Mouse (Mus musculus) urinary bladder, adult 2 months (tissue): ENCODE results near the gene Uspl1. TPM values are rescaled to one million over a fixed set of nuclear protein-coding genes. Genes with fewer than 3 reads are reported as not detected.

ENCODE experiments used
- DNase-seq: peaks from one replicate; pipeline ENCODE4 v3.0.0; 2022; ENCODE audit warnings: low spot score
- polyA plus RNA-seq: library from polyadenylated mRNA; depleted of rRNA; stranded (reverse); fragments of >200 nt; gene quantifications from 2 replicates; pipeline ENCODE4 v1.2.3, GENCODE M21; 2012; rRNA removed

Uspl1 gene
- polyA plus RNA-seq, 1 experiment, result 16.9 TPM

DNA sequence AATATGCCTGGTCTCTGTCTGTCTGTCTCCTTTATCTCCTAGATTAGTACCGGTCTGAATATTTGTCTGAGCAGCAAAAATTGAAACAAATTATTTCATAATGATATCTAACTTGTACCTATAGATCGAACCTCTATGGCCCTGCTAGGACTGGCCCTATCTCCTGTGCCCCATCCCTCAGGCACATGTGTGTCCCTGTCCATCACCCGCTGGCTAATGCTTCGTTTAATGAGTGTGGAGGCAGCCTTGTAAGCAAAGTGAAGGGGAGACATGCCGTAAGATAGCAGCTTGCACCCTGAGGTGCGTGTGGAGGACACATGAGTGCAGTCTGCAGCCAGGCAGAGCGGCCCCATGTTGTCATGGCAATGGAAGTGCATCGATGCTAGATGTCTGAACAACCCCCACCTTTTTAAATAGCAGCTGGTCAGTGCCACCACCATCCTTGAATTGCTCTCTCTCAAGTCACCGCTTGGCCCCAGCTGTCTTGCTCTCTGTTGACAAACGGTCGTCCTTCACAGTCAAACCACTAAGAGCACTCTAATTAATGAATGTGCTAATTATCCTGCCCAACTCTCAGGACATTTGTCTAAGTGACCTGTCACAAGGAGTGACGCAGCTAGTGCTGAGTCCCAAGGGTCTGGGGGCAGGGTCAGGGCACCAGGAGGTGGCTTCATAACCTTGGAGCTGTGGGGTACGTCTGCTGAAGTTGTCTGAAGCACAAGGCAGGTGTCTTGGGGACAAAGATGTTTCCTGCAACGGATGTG is 73.5 kb downstream of the Uspl1 start:
- DNase-seq, result no peak

DNA sequence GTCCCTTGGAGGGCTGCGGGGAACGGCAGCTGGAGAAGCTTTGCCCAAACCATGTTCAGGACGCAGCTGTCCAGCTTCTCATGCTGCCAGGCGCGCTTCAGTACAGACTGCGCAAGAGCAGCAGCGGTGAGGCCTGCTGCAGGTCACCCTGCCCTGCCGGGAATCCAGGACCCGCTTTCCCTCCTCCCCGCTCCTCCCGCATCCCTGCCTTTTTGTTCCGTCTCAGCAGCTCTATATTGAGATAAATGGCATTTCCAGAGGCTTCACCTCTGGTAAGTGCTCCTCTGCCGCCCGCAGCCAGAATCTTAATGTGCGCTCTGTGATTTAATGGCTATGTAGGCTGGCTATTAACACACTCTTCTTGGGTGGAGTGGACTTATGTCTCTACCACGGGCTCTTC is 74.9 kb downstream of the Uspl1 start:
- no peak for DNase-seq

DNA sequence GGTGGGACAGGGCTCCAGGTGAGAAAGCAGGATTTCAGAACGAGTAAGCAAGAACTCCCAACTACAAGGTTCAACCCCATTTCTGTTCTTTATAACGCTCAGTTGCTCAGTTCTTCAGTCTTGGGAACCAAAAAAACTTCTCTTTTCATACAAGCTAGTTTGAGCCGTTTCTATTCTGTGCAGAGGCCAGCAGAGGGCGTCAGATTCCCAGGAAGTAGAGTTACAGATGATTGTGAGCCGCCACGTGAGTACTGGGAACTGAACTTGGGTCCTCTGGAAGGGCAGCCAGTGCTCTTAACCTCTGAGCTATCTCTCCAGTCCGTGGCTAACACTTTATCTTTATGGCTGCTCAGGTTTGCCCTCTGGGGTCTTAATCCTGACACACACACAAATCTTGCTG is 77.3 kb downstream of the Uspl1 start:
- DNase-seq, result no peak

DNA sequence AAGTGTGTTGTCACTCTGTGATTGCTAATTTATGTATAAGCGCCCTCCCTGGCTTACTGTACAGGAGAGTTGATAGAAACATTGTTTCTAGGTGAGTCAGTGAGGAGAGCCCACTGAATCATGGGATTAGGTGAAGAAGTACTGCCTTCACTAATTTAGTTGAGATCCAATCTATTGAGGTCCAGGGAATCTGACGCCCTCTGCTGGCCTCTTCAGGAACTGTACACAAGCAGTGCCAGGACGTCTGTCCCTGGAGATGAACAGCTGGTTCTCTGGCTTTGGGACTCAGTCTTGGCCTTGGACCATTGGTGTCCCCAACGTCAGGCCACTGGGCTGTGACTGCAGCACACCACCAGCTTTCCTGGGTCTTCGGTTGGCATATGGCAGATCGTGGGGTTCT is 77.7 kb downstream of the Uspl1 start:
- no peak for DNase-seq

DNA sequence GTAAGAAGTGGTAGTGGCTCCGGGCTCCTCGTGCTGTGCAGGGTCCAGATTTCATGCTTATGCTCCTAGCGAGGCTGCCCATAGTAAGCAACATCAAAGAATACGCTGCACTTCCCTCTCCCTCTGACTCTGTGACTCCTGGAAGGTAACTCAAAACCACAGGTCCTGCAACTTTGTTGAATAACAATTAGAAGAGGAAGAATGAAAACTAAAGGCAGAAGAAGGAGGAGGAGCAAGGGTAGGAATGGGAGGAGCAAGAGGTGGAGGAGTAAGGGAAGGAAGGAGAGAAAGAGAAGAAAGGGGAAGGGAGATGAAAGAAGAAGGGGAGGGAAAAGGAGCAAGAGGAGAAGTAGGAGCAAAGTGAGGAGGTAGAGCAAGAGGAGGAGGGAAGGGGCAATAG is 80.3 kb downstream of the Uspl1 start, which contains the start of gene Alox5ap:
TSS of gene Alox5ap (plus strand) at position 363 of the 400 bp plus-strand sequence.
- DNase-seq, result no peak

DNA sequence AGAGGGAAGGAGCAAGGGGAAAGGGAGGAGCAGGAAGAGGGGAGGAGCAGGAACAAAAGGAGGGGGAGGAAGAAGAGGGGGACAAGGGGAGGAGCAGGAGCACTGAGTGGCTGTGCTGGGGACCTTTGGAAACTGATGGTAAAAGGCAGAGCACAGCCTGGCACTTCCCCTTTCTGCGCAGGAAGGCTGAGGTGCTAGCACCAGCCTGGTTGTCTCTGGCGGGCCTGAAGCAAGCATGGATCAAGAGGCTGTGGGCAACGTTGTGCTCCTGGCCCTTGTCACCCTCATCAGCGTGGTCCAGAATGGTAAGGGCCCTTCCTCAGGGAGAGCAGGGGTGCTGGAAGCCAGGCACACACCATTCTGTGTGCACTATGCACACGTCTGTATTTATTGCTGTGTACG is 80.7 kb downstream of the Uspl1 start:
- no peak for DNase-seq

Other genes starting within 250 kb of the Uspl1 start
- gene Gm42791, start 189.2 kb upstream of the Uspl1 start, polyA plus RNA-seq, result not detected in 2 replicates
- 230 and 291 TPM in 2 replicates for gene Hmgb1, start 139 bp downstream of the Uspl1 start, polyA plus RNA-seq
- gene Alox5ap, start 80.4 kb downstream of the Uspl1 start, polyA plus RNA-seq, result 35.2 and 36.0 TPM in 2 replicates
- gene Medag, start 227.4 kb downstream of the Uspl1 start, polyA plus RNA-seq, result 30.4 and 31.6 TPM in 2 replicates